Mouse (Mus musculus) spleen, embryonic (tissue): ENCODE measurements around the gene Sppl3.

ENCODE experiments used
- CTCF ChIA-PET: fragments of 350-600 bp; sonication (Branson Sonifier 250); formaldehyde crosslinking; loops from one replicate; lab custom pipeline; 2022; lab: Charles Lee

The Sppl3 gene

GRCm38 (mm10) chr5:115145976-115146746 is 135.2 kb downstream of the Sppl3 start:
- CTCF ChIA-PET, result no interaction called here

DNA sequence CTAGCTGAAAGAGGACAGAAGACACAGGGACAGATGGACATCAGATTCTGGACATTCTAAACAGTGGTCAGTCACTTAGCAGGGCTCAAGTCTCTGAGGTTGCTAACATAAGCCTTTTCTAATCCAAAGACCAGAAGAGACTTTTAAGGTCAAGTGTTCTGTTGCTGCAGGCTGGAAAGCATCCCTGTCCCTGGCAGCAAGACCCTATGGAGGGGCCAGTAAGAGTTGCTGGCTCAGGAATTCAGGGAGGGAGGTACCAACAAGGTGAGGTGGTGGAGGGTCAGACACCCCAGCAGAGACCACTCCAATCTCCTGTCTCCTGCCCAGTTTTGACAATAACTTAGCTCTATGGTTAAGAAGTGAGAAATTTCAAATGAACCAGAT is 135.8 kb downstream of the Sppl3 start:
- CTCF ChIA-PET, result no interaction called here

- CTCF ChIA-PET, result no interaction called here
Measured at GRCm38 (mm10) chr5:115147388-115147787, 136.5 kb downstream of the Sppl3 start.

DNA sequence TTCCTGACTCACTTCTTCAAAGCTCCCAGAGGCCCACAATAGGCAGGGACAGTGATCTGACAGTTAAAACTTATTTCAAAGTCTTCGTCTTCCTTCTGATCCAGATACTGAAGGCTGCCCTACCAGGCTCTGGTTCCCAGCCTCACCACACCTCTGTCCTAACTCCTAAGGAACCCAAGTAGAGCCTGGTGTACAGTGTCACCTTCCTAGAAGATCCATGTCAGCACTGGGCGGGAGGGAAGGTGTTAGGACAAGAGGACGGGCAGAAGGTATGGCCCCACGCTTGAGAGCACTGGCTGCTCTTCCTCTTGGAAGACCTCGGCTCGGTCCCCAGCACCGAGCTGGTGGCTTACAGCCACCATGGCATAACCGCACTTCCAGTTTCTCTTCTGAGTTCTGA is 137.4 kb downstream of the Sppl3 start:
- CTCF ChIA-PET, result interaction anchor here (0.5 to 0.8 kb wide), 4 partner anchors 11 to 666 kb away, joined by 3 to 12 read pairs (median 6); no protein-coding TSS in a partner anchor
